Mouse (Mus musculus) kidney, embryonic 16.5 days (tissue): ENCODE measurements at regions not wholly inside any gene's neighbourhood (a gene's known extent, or its start where the extent isn't known, plus 50 kb on each side); places are given as distances from the start of the nearest gene placed in this dataset.

ENCODE experiments used
- ATAC-seq: fragments of 200-750 bp; cut with Nextera tagmentation; 2 replicates; pipeline ENCODE4 v1.8.0; 2017; ENCODE audit warnings: moderate TSS enrichment; ENCODE audit not compliant: low FRiP score, low TSS enrichment
- H3K27ac ChIP-seq: fragments of 300-500 bp; sonication (generic); 2 replicates; pipeline ENCODE4 v1.5.1; 2014; ENCODE audit warnings: low read length
- H3K27me3 ChIP-seq: fragments of 300-500 bp; sonication (generic); 2 replicates; pipeline ENCODE4 v1.6.1; 2014; ENCODE audit warnings: low read length, control low read depth, mixed read lengths; ENCODE audit not compliant: insufficient read depth
- H3K36me3 ChIP-seq: fragments of 300-500 bp; sonication (generic); 2 replicates; pipeline ENCODE4 v1.6.1; 2014; ENCODE audit warnings: low read length, control low read depth, mixed read lengths; ENCODE audit not compliant: insufficient read depth
- H3K4me1 ChIP-seq: fragments of 300-500 bp; sonication (generic); 2 replicates; pipeline ENCODE4 v1.6.1; 2014; ENCODE audit warnings: low read length, control low read depth, mixed read lengths; ENCODE audit not compliant: insufficient read depth
- H3K4me2 ChIP-seq: fragments of 300-500 bp; sonication (generic); replicated peaks from 2 replicates; pipeline ENCODE4 v1.6.1; 2014; ENCODE audit warnings: low read depth, low read length
- H3K4me3 ChIP-seq: fragments of 300-500 bp; sonication (generic); 2 replicates; pipeline ENCODE4 v1.5.1; 2014; ENCODE audit warnings: mild to moderate bottlenecking, low read length
- H3K9ac ChIP-seq: fragments of 300-500 bp; sonication (generic); replicated peaks from 2 replicates; pipeline ENCODE4 v1.6.1; 2014; ENCODE audit warnings: low read length
- H3K9me3 ChIP-seq: fragments of 300-500 bp; sonication (generic); 2 replicates; pipeline ENCODE4 v1.6.1; 2016; ENCODE audit warnings: low read length, control low read depth
- WGBS: fragments of 180-500 bp; shearing (Covaris S2); extraction: QIAGEN DNeasy Blood & Tissue Kit; methylation state at CpG from one replicate; pipeline ENCODE4 v1.1.7; 2014; 5-methylcytosine and 5-hydroxymethylcytosine counted together

DNA sequence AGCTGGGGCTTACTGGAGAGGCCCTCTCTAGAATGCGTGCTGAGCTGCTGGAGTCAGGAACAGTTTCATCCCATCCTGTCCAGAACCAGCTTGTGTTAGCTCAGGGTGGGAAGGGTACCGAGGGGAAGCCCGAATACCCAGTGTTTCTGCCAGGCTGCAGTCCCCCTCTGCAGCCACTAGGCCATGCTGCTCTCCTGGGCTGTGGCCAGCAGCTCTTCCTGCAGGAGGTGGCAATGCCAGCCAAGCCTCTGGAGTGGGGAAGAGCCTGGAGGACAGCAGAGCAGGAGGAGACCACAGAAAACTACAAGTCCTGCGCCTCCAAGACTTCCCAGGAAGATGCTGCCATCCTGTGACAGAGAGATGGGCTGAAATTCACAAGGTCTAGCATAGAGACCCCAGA is 167.9 kb downstream of the Cyp26b1 start:
- peak; percentile 69; the same call in 1 of the 2 replicates for ATAC-seq
- 27% methylated on average over 4 of the region's 4 CpGs for WGBS
- H3K27me3 ChIP-seq, result peaks cover 94% of the 10 kb centered on the region

GRCm38 (mm10) chr6:84422946-84423345 is 170.8 kb downstream of the Cyp26b1 start:
- Histone ChIP-seq H3K27me3 (peaks cover 94% of the 10 kb centered on the region), H3K4me1 (no peaks in the 10 kb centered on the region), H3K9ac (no peak overlapping the region), H3K9me3 (no peaks in the 10 kb centered on the region), H3K27ac (no peak overlapping the region), H3K4me2 (no peak overlapping the region), H3K36me3 (no peaks in the 10 kb centered on the region), H3K4me3 (no peak overlapping the region)
- no peak for ATAC-seq
- 43% methylated on average over 3 of the region's 3 CpGs for WGBS

More for the DNA sequence above, 167.9 kb downstream of the Cyp26b1 start:
- no peaks in the 10 kb centered on the region for H3K9me3 ChIP-seq
- no peak overlapping the region for H3K27ac ChIP-seq
- no peaks in the 10 kb centered on the region for H3K36me3 ChIP-seq
- no peak overlapping the region for H3K4me3 ChIP-seq
- no peak overlapping the region for H3K9ac ChIP-seq
- no peak overlapping the region for H3K4me2 ChIP-seq
- H3K4me1 ChIP-seq, result no peaks in the 10 kb centered on the region

DNA sequence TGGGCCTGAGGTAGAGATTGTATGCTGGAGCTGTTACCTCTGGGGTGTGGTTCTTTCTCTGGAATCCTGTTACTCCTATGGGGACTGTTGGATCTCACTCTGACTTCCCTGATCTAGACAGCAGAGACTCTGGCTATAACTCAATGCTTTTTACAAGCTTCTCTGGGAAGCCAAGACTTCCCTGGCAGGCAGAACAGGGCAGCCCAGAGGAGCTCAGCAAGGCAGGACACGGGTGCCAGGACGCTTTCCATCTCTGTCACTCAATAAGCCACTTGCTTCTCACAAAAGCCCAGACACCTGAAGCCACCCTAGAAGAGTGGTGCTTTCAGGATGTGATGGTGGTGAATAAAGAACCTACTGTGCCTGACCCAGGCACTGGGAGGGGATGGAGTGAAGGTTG is 174.0 kb downstream of the Cyp26b1 start:
- H3K4me3 ChIP-seq, result no peak overlapping the region
- no peak overlapping the region for H3K9ac ChIP-seq
- no peaks in the 10 kb centered on the region for H3K9me3 ChIP-seq
- H3K4me2 ChIP-seq, result no peak overlapping the region
- no peaks in the 10 kb centered on the region for H3K4me1 ChIP-seq
- H3K27ac ChIP-seq, result no peak overlapping the region
- H3K27me3 ChIP-seq, result peaks cover 74% of the 10 kb centered on the region
- H3K36me3 ChIP-seq, result no peaks in the 10 kb centered on the region
- 62% methylated on average over 2 of the region's 2 CpGs for WGBS
- ATAC-seq, result no peak

DNA sequence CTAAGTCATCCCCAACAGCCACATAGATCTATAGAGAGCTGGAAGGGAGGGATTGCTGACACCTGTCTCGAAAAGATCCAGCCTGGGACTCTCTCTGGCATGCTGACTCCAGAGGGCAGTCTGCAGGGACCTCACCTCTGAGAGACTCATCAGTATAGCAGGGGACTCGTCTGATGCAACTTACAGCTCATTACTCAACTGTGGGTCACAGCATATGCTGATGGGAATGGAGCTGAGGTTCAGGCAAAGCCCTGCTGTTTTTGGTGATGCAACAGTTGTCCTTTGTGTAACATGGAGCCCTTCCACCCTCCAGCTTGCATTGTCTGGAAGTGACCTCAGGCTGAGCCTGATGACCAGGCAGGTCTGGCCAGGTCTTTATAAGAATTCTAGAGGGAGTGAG is 174.4 kb downstream of the Cyp26b1 start:
- H3K27me3 ChIP-seq, result peaks cover 74% of the 10 kb centered on the region
- 56% methylated on average over 2 of the region's 2 CpGs for WGBS
- H3K36me3 ChIP-seq, result no peaks in the 10 kb centered on the region

GRCm38 (mm10) chr6:84416992-84417636 is 176.6 kb downstream of the Cyp26b1 start:
- H3K4me3 ChIP-seq, result no peak overlapping the region
- 0 out of 2 replicates have a peak, but pooled peaks have one; percentile 46 for ATAC-seq
- no peaks in the 10 kb centered on the region for H3K36me3 ChIP-seq
- no peaks in the 10 kb centered on the region for H3K4me1 ChIP-seq
- H3K27ac ChIP-seq, result no peak overlapping the region
- H3K9ac ChIP-seq, result no peak overlapping the region
- no peak overlapping the region for H3K4me2 ChIP-seq
- H3K27me3 ChIP-seq, result peaks cover 72% of the 10 kb centered on the region
- 21% methylated on average over 11 of the region's 11 CpGs for WGBS
- H3K9me3 ChIP-seq, result no peaks in the 10 kb centered on the region

More for the DNA sequence above, 174.4 kb downstream of the Cyp26b1 start:
- Histone ChIP-seq H3K9me3 (no peaks in the 10 kb centered on the region), H3K9ac (no peak overlapping the region), H3K4me3 (no peak overlapping the region), H3K4me1 (no peaks in the 10 kb centered on the region), H3K4me2 (no peak overlapping the region), H3K27ac (no peak overlapping the region)
- ATAC-seq, result no peak

- ATAC-seq, result no peak
- H3K27ac ChIP-seq, result no peak overlapping the region
- no peak overlapping the region for H3K4me3 ChIP-seq
- no peaks in the 10 kb centered on the region for H3K36me3 ChIP-seq
- H3K4me1 ChIP-seq, result peaks cover 5% of the 10 kb centered on the region; the same call in 1 of the 2 replicates
- 58% methylated on average over 5 of the region's 5 CpGs for WGBS
- no peaks in the 10 kb centered on the region for H3K9me3 ChIP-seq
- no peak overlapping the region for H3K9ac ChIP-seq
- H3K27me3 ChIP-seq, result peaks cover 67% of the 10 kb centered on the region
- no peak overlapping the region for H3K4me2 ChIP-seq
Observed at GRCm38 (mm10) chr6:84414400-84414799, 179.3 kb downstream of the Cyp26b1 start.

DNA sequence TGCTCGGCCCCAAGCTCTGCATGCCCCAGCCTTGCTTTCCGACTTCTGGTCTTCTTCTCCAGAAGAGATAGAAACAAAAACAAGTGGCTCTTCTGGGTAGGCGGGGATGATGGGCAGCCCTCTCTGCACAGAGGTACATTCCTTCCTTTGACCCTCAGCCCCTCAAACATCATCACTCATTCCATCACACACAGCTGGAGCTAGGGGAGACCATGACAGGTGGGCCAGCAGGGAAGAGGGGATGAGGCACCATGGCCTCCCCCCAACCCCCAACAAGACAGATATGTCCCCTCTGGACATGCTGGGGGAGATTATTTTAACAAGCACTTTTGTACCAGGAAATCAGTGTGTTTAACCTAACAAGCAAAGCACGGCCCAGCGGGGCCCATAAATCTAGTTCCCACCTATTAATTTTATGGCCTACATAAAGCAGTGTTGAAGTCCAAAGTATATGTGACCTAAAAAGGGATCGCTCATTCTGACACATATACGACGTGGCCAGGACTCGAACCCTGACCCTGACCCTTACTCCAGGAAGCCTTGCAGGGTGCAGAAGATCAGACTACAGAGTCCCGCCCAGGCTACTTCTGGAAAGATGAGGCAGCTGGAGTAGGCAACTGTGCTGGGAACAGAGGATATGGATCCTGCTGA is 183.7 kb downstream of the Cyp26b1 start:
- Histone ChIP-seq H3K4me1 (peaks cover 5% of the 10 kb centered on the region; the same call in 1 of the 2 replicates), H3K9ac (no peak overlapping the region), H3K36me3 (no peaks in the 10 kb centered on the region), H3K9me3 (no peaks in the 10 kb centered on the region), H3K4me3 (no peak overlapping the region), H3K27ac (no peak overlapping the region), H3K4me2 (no peak overlapping the region), H3K27me3 (peaks cover 81% of the 10 kb centered on the region)
- 22% methylated on average over 10 of the region's 10 CpGs for WGBS
- ATAC-seq, result peak; percentile 85

GRCm38 (mm10) chr6:84408513-84408912 is 185.2 kb downstream of the Cyp26b1 start:
- peaks cover 5% of the 10 kb centered on the region; the same call in 1 of the 2 replicates for H3K4me1 ChIP-seq
- H3K9ac ChIP-seq, result no peak overlapping the region
- peaks cover 75% of the 10 kb centered on the region for H3K27me3 ChIP-seq
- WGBS, result 74% methylated on average over 5 of the region's 5 CpGs
- no peak overlapping the region for H3K4me2 ChIP-seq
- no peaks in the 10 kb centered on the region for H3K9me3 ChIP-seq
- H3K36me3 ChIP-seq, result no peaks in the 10 kb centered on the region
- H3K4me3 ChIP-seq, result no peak overlapping the region
- no peak for ATAC-seq
- no peak overlapping the region for H3K27ac ChIP-seq

DNA sequence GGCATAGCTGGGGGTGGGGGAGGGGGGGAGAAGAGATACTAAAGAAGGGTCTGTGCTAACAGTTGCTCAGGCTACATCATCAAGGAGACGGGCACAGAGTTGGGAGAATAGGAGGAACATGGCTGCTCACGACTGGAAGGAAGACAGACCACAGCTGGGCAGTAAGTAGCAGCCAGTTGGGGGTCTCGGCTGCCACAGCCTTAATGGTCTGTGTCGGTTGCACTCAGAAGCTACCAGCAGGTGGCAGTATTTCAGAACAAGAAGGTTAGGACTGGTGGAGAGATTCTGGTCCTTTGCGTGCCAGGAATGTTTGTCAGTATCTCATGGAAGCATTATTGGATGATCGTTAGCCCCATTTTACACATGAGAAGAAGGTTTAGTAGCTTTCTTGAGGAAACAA is 185.9 kb downstream of the Cyp26b1 start:
- ATAC-seq, result peak; percentile 39; the same call in 1 of the 2 replicates

GRCm38 (mm10) chr6:84404695-84405094 is 189.0 kb downstream of the Cyp26b1 start:
- no peak overlapping the region for H3K4me2 ChIP-seq
- no peaks in the 10 kb centered on the region for H3K4me1 ChIP-seq
- no peak for ATAC-seq
- H3K36me3 ChIP-seq, result no peaks in the 10 kb centered on the region
- no peak overlapping the region for H3K9ac ChIP-seq
- H3K4me3 ChIP-seq, result no peak overlapping the region
- H3K27me3 ChIP-seq, result peaks cover 56% of the 10 kb centered on the region
- no peaks in the 10 kb centered on the region for H3K9me3 ChIP-seq
- WGBS, result 50% methylated on average over 4 of the region's 4 CpGs
- no peak overlapping the region for H3K27ac ChIP-seq

More for the DNA sequence above, 185.9 kb downstream of the Cyp26b1 start:
- no peak overlapping the region for H3K4me3 ChIP-seq
- no peak overlapping the region for H3K27ac ChIP-seq
- H3K36me3 ChIP-seq, result no peaks in the 10 kb centered on the region
- no peak overlapping the region for H3K9ac ChIP-seq
- H3K9me3 ChIP-seq, result no peaks in the 10 kb centered on the region
- H3K27me3 ChIP-seq, result peaks cover 69% of the 10 kb centered on the region
- no peak overlapping the region for H3K4me2 ChIP-seq
- H3K4me1 ChIP-seq, result peaks cover 5% of the 10 kb centered on the region; the same call in 1 of the 2 replicates
- WGBS, result 5% methylated on average over 6 of the region's 6 CpGs
